Mouse (Mus musculus): Measurements from ENCODE around the gene Cachd1. TPM values are rescaled to one million over a fixed set of nuclear protein-coding genes. Genes with fewer than 3 reads are reported as not detected.
A peak's percentile ranks its signal among the peaks of the same experiment; 100 is the strongest.

Cachd1 gene
- polyA plus RNA-seq, 1 experiment from 2014 or later: 7.0 TPM

DNA sequence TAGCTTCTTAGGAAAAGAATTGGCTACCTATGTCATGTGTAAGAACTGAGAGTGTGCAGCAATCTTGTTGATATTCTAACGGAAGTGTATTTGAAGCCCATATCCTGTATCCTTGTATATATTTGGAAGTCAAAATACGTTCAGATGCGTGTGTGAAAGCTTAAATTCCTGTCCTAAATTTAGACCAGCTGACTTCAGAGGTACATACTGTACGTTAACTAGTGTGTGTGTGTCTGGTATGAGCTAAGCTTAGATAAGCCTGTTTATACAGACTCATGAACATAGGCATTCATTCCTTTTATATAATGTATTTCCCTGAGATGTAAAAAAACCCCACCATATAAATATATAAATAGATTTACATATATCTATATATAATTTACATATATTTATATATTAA, 103.6 kb downstream of the Cachd1 start:
- Histone ChIP-seq H3K36me3 (ENCODE audit: control insufficient read depth, insufficient read depth, low read length) (no peaks in the 10 kb centered on the region), H3K9me3 (ENCODE audit: control insufficient read depth, low read length) (no peaks in the 10 kb centered on the region), H3K27ac (replicated peaks) (no peak overlapping the region), H3K4me3 (ENCODE audit: low read depth, low read length) (no peak overlapping the region), H3K27me3 (ENCODE audit: control insufficient read depth, insufficient read depth, low read length) (no peaks in the 10 kb centered on the region), H3K4me2 (replicated peaks; ENCODE audit: low read depth) (no peak overlapping the region), H3K4me1 (replicated peaks; ENCODE audit: control insufficient read depth, insufficient read depth) (no peaks in the 10 kb centered on the region), H3K9ac (ENCODE audit: low read length) (no peak overlapping the region)
- no peak for TF ChIP-seq EP300 (optimal IDR thresholded peaks at IDR 0.05)
- no peak for TF ChIP-seq CTCF (IDR thresholded peaks at IDR 0.05; ENCODE audit: low read depth)
- 26% methylated on average over 4 of the region's 4 CpGs for WGBS
- no peak for DNase-seq (ENCODE audit: low spot score)
- no peak for ATAC-seq (ENCODE audit: low FRiP score, low TSS enrichment)

DNA sequence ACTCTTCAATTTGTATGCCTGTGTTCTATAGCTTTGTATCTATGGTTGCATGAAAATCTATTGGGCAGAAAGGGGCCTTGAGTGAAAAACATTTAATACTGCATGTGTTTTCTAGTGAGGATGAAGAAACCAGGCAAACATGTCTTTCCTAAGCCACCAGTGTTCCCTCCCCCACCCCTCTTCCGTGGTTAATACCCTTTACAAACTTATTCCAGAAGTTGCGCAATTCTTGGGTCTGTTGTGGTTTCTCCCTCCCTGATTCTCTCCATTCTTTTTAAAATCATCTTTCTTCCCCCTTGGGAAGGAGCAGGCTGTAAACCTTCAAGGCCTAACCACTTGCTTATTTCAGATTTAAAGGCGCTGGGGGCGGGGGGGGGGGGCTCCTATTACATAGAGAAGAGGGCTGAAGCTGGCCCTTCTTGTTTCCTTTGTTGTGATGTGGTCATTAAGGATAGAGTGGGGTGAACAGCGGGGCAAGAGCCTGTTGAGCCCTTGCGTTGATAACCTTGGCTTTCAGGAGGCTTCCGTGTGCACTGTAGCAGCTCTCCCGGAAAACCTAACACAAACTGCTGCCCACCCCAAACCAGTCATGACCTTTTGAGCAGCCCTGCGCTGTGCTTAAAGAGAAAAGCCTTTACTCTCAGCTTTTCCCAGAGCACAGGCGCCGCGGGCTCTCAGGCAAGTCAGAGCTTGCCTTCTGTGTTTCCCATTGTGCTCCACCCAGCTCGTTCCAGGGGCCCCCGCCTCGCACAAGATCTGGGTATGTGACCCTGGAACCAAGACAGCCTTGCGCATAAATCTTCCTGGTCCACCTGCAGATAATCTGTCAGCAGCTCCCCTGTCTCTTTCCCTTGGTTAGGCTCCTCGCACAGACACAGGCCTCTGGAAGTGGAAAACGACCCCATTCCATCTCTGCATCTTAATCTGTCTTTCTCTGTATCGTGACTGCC, 109.6 kb downstream of the Cachd1 start:
- Histone ChIP-seq H3K9me3 (ENCODE audit: control insufficient read depth, low read length) (no peaks in the 10 kb centered on the region), H3K4me2 (replicated peaks; ENCODE audit: low read depth) (peak overlapping the region; percentile 31), H3K4me3 (ENCODE audit: low read depth, low read length) (no peak overlapping the region), H3K36me3 (ENCODE audit: control insufficient read depth, insufficient read depth, low read length) (no peaks in the 10 kb centered on the region), H3K27ac (replicated peaks) (peak overlapping the region; percentile 88), H3K9ac (ENCODE audit: low read length) (peak overlapping the region; percentile 32), H3K27me3 (ENCODE audit: control insufficient read depth, insufficient read depth, low read length) (no peaks in the 10 kb centered on the region), H3K4me1 (replicated peaks; ENCODE audit: control insufficient read depth, insufficient read depth) (peaks cover 8% of the 10 kb centered on the region; the same call in 1 of the 2 replicates)
- TF ChIP-seq EP300 (optimal IDR thresholded peaks at IDR 0.05): no peak
- no peak for TF ChIP-seq CTCF (IDR thresholded peaks at IDR 0.05; ENCODE audit: low read depth)
- WGBS: 12% methylated on average over 19 of the region's 19 CpGs
- DNase-seq (ENCODE audit: low spot score) (peak; percentile 26), ATAC-seq (ENCODE audit: low FRiP score, low TSS enrichment) (peak; percentile 68)

DNA sequence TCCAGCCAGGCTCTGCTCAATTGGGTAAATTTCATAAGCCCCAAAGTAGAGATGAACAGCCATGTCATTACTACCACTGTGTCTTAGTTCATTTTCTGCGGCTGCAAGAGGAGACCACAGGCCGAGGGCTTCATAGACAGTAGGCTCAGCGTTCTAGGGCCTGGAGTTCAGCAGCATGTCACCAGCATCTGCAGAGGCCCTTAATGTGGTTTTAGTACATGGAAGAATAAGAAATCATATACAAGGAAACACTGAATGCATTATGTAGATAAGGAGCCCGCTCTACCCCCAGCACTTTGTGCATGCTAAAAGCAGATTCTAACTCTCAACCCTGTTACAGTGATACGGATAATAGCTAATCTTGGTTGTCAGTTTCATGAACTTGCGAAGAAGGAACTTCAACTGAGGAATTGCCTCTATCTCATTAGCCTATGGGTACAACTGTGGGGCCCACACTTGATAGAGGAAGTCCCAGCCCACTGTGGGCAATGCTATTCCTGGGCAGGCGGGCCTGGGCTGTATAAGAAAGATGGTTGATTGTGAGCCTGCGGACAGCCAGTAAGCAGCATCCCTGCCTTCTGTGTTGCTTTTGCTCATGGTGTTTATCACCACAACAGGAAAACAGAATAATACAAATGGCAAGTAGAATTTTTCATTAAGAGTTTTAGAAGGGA, 110.4 kb downstream of the Cachd1 start:
- H3K4me1 ChIP-seq (replicated peaks; ENCODE audit: control insufficient read depth, insufficient read depth): peaks cover 8% of the 10 kb centered on the region; the same call in 1 of the 2 replicates
- no peak overlapping the region for H3K4me3 ChIP-seq (ENCODE audit: low read depth, low read length)
- TF ChIP-seq EP300 (optimal IDR thresholded peaks at IDR 0.05) (no peak), CTCF (IDR thresholded peaks at IDR 0.05; ENCODE audit: low read depth) (no peak)
- peak overlapping the region; percentile 88 for H3K27ac ChIP-seq (replicated peaks)
- ATAC-seq (ENCODE audit: low FRiP score, low TSS enrichment): no peak
- no peaks in the 10 kb centered on the region for H3K27me3 ChIP-seq (ENCODE audit: control insufficient read depth, insufficient read depth, low read length)
- H3K4me2 ChIP-seq (replicated peaks; ENCODE audit: low read depth): no peak overlapping the region
- DNase-seq (ENCODE audit: low spot score): no peak
- no peaks in the 10 kb centered on the region for H3K9me3 ChIP-seq (ENCODE audit: control insufficient read depth, low read length)
- 66% methylated on average over 8 of the region's 8 CpGs for WGBS
- H3K9ac ChIP-seq (ENCODE audit: low read length): no peak overlapping the region; the same call in 1 of the 2 replicates
- no peaks in the 10 kb centered on the region for H3K36me3 ChIP-seq (ENCODE audit: control insufficient read depth, insufficient read depth, low read length)

DNA sequence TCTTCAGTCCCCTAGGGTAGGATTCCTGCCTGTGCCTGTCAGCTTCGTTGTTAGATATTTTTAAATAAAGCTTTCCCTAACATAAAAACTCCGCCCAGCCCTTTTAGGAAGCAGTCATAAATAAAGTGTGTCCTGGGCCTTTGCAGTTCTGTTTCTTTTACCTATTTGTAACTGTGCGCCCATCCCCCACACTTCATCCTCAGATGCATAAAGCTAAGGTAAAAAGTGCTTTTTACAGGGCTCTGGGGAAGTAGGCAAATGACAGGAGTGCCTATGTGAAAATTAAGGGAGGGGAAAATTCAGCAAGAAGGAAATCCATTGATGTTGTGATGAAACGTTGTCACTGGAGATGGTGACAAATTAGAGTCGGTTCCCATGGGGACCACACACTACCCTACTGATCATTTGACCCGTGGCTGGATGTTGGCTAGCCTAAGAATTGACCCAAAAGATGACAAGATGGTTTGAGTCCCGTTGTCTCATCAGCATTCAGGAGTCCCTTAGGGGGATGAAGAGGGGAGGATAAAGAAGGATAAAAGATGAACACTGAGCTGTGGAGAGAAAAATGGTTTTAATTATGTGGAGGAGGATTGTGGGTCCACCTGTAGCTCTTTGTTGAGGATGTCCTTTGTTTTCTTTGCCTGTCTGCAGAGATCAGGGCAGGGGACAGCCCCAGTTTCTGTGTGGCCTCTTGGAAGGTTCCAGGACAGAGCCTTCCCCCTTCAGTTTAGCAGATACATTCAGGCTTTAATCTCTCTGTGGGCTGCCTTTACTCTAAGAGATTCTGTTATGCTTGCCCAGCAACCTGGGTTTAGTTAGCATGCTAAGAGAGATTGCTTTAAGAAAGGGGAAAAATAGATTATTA, 113.9 kb downstream of the Cachd1 start:
- H3K4me2 ChIP-seq (replicated peaks; ENCODE audit: low read depth): no peak overlapping the region
- H3K9ac ChIP-seq (ENCODE audit: low read length): no peak overlapping the region
- no peaks in the 10 kb centered on the region for H3K9me3 ChIP-seq (ENCODE audit: control insufficient read depth, low read length)
- H3K27me3 ChIP-seq (ENCODE audit: control insufficient read depth, insufficient read depth, low read length): no peaks in the 10 kb centered on the region
- no peaks in the 10 kb centered on the region for H3K36me3 ChIP-seq (ENCODE audit: control insufficient read depth, insufficient read depth, low read length)
- 43% methylated on average over 7 of the region's 7 CpGs for WGBS
- no peak overlapping the region for H3K4me3 ChIP-seq (ENCODE audit: low read depth, low read length)
- H3K27ac ChIP-seq (replicated peaks): no peak overlapping the region
- TF ChIP-seq CTCF (IDR thresholded peaks at IDR 0.05; ENCODE audit: low read depth) (no peak), EP300 (optimal IDR thresholded peaks at IDR 0.05) (no peak)
- ATAC-seq (ENCODE audit: low FRiP score, low TSS enrichment): no peak
- H3K4me1 ChIP-seq (replicated peaks; ENCODE audit: control insufficient read depth, insufficient read depth): peaks cover 8% of the 10 kb centered on the region; the same call in 1 of the 2 replicates
- no peak for DNase-seq (ENCODE audit: low spot score)

DNA sequence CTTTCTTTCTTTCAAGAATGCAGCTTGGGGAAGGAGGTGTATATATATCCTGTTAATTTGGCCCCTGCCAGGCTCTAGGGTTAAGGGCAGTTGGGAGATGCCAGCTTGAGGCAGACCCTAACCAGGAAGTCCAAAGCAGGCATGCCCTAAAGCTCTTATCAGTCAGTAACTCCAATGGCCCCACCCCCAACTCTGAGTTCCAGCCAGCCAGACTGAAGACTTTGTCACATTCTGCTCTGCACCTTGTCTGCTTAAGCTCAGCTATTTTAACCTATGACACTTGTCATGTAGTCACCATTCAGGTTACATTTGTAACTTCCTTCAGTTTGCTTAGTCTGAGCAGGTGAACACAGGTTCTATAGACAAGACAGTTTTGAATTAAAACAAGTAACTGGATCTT, 117.3 kb downstream of the Cachd1 start:
- Histone ChIP-seq H3K27ac (replicated peaks) (no peak overlapping the region), H3K9me3 (ENCODE audit: control insufficient read depth, low read length) (no peaks in the 10 kb centered on the region), H3K27me3 (ENCODE audit: control insufficient read depth, insufficient read depth, low read length) (no peaks in the 10 kb centered on the region), H3K4me3 (ENCODE audit: low read depth, low read length) (no peak overlapping the region), H3K4me2 (replicated peaks; ENCODE audit: low read depth) (no peak overlapping the region), H3K4me1 (replicated peaks; ENCODE audit: control insufficient read depth, insufficient read depth) (0 out of 2 replicates have a peak, but pooled peaks cover 2% of the 10 kb centered on the region), H3K36me3 (ENCODE audit: control insufficient read depth, insufficient read depth, low read length) (no peaks in the 10 kb centered on the region; the same call in 1 of the 2 replicates), H3K9ac (ENCODE audit: low read length) (no peak overlapping the region)
- no peak for DNase-seq (ENCODE audit: low spot score)
- TF ChIP-seq EP300 (optimal IDR thresholded peaks at IDR 0.05) (no peak), CTCF (IDR thresholded peaks at IDR 0.05; ENCODE audit: low read depth) (no peak)
- no peak for ATAC-seq (ENCODE audit: low FRiP score, low TSS enrichment)

Measured in stomach, postnatal 0 days (tissue).